Comparison of ENCODE assay signal across 9 mouse cellular contexts in genomic region chr6:86636495-86636894, GRCm38 (mm10). TPM values are rescaled to one million over a fixed set of nuclear protein-coding genes. Genes with fewer than 3 reads are reported as not detected.
DNase-seq lines count a peak whose midpoint lies in the region; ATAC-seq and TF ChIP-seq lines count a peak whose summit lies in the region.
"Had no signal": no experiment of that assay in that cellular context is flagged by ENCODE, and none has a peak within 500 bp of the region (broad histone marks: within the 10 kb centered on the region; RNA-seq: fewer than 3 reads in every experiment).

No protein-coding gene starts in this region.

- DNase-seq in midbrain, embryonic 11.5 days (ENCODE audit: low spot score, missing footprints) = peak; percentile 68
- DNase-seq in midbrain, embryonic 14.5 days = no peak
- peak; percentile 66 to 69 (median 68) for DNase-seq in liver, embryonic 14.5 days (ENCODE audit: low read depth in 3 of 3, low spot score in 3 of 3)
- no peak for DNase-seq in B cell, adult 2 months
- DNase-seq in layer of hippocampus, adult 9-11 months = no peak
- DNase-seq in gastrocnemius, adult 2 months = no peak

- H3K36me3 ChIP-seq in midbrain, embryonic 11.5 days (ENCODE audit: control insufficient read depth, insufficient read depth, low read length) = no peaks in the 10 kb centered on the region
- no peaks in the 10 kb centered on the region for H3K36me3 ChIP-seq in midbrain, embryonic 14.5 days (ENCODE audit: control insufficient read depth, insufficient read depth, low read length)
- H3K36me3 ChIP-seq in heart, embryonic 12.5 days = no peaks in the 10 kb centered on the region
- H3K36me3 ChIP-seq in liver, embryonic 14.5 days (replicated peaks; ENCODE audit: control insufficient read depth, insufficient read depth, low read depth) = no peaks in the 10 kb centered on the region
- no peaks in the 10 kb centered on the region for H3K36me3 ChIP-seq in stomach, embryonic 15.5 days
- H3K36me3 ChIP-seq: limb, embryonic 13.5 days had no signal

- ATAC-seq in midbrain, embryonic 11.5 days (ENCODE audit: low FRiP score) = no peak
- no peak for ATAC-seq in midbrain, embryonic 14.5 days (ENCODE audit: low FRiP score, low TSS enrichment)
- ATAC-seq in heart, embryonic 12.5 days (ENCODE audit: insufficient number of reproducible peaks, low FRiP score) = peak; percentile 80
- ATAC-seq in liver, embryonic 14.5 days (ENCODE audit: insufficient read depth) = peak; percentile 55
- peak; percentile 75 for ATAC-seq in stomach, embryonic 15.5 days (ENCODE audit: insufficient read depth, low FRiP score, low read depth)

- no peaks in the 10 kb centered on the region for H3K9me3 ChIP-seq in midbrain, embryonic 11.5 days (ENCODE audit: control insufficient read depth, low read length)
- H3K9me3 ChIP-seq in midbrain, embryonic 14.5 days (ENCODE audit: control insufficient read depth, low read length) = no peaks in the 10 kb centered on the region
- no peaks in the 10 kb centered on the region for H3K9me3 ChIP-seq in heart, embryonic 12.5 days (replicated peaks)
- H3K9me3 ChIP-seq in liver, embryonic 14.5 days (ENCODE audit: control insufficient read depth, low read length) = no peaks in the 10 kb centered on the region
- no peaks in the 10 kb centered on the region for H3K9me3 ChIP-seq in stomach, embryonic 15.5 days
- H3K9me3 ChIP-seq: limb, embryonic 13.5 days had no signal

- intact Hi-C loops in gastrocnemius, adult 2 months (cut with DNase I) = no loop called here

- 79% methylated on average over 2 of the region's 2 CpGs for WGBS in midbrain, embryonic 11.5 days
- WGBS in midbrain, embryonic 14.5 days = 70% methylated on average over 2 of the region's 2 CpGs
- WGBS in heart, embryonic 12.5 days = 40% methylated on average over 2 of the region's 2 CpGs
- 14% methylated on average over 2 of the region's 2 CpGs for WGBS in liver, embryonic 14.5 days (ENCODE audit: insufficient replicate concordance)
- WGBS in stomach, embryonic 15.5 days = 45% methylated on average over 2 of the region's 2 CpGs

- no peak overlapping the region for H3K4me3 ChIP-seq in midbrain, embryonic 11.5 days (ENCODE audit: low read depth, low read length)
- no peak overlapping the region for H3K4me3 ChIP-seq in midbrain, embryonic 14.5 days (replicated peaks; ENCODE audit: low read depth, low read length)
- no peak overlapping the region for H3K4me3 ChIP-seq in heart, embryonic 12.5 days
- no peak overlapping the region for H3K4me3 ChIP-seq in liver, embryonic 14.5 days (ENCODE audit: insufficient read depth in 1 of 2, low read depth in 2 of 2, low read length in 2 of 2)
- H3K4me3 ChIP-seq in stomach, embryonic 15.5 days (replicated peaks) = no peak overlapping the region
- H3K4me3 ChIP-seq in gastrocnemius, adult 2 months = no peak overlapping the region
- H3K4me3 ChIP-seq: limb, embryonic 13.5 days had no signal

- no peak overlapping the region for H3K27ac ChIP-seq in midbrain, embryonic 11.5 days (ENCODE audit: low read depth, low read length)
- H3K27ac ChIP-seq in midbrain, embryonic 14.5 days (replicated peaks; ENCODE audit: low read depth, low read length) = no peak overlapping the region
- peak overlapping the region; percentile 40; the same call in 1 of the 2 replicates for H3K27ac ChIP-seq in heart, embryonic 12.5 days (ENCODE audit: poor library complexity, severe bottlenecking)
- H3K27ac ChIP-seq in liver, embryonic 14.5 days = peak overlapping the region; percentile 95
- H3K27ac ChIP-seq in stomach, embryonic 15.5 days = no peak overlapping the region
- H3K27ac ChIP-seq in gastrocnemius, adult 2 months = no peak overlapping the region
- H3K27ac ChIP-seq: limb, embryonic 13.5 days had no signal

- peak; percentile 31; the same call in 1 of the 2 replicates for TF ChIP-seq CTCF in liver, embryonic 14.5 days (IDR thresholded peaks at IDR 0.05; ENCODE audit: low read depth)
- no peak for TF ChIP-seq CTCF in gastrocnemius, adult 2 months (IDR thresholded peaks at IDR 0.05)

- H3K4me2 ChIP-seq in midbrain, embryonic 11.5 days = no peak overlapping the region
- H3K4me2 ChIP-seq in midbrain, embryonic 14.5 days (ENCODE audit: low read length) = no peak overlapping the region
- H3K4me2 ChIP-seq in heart, embryonic 12.5 days = no peak overlapping the region
- peak overlapping the region; percentile 65 for H3K4me2 ChIP-seq in liver, embryonic 14.5 days (ENCODE audit: low read depth)
- H3K4me2 ChIP-seq in stomach, embryonic 15.5 days = no peak overlapping the region
- H3K4me2 ChIP-seq: limb, embryonic 13.5 days had no signal

- no peaks in the 10 kb centered on the region for H3K4me1 ChIP-seq in midbrain, embryonic 11.5 days (ENCODE audit: control insufficient read depth, insufficient read depth, low read length)
- no peaks in the 10 kb centered on the region for H3K4me1 ChIP-seq in midbrain, embryonic 14.5 days (ENCODE audit: control insufficient read depth, insufficient read depth, low read length)
- H3K4me1 ChIP-seq in heart, embryonic 12.5 days (replicated peaks) = peaks cover 5% of the 10 kb centered on the region
- peaks cover 52 to 61% of the 10 kb centered on the region in 2 experiments for H3K4me1 ChIP-seq in liver, embryonic 14.5 days (replicated peaks; ENCODE audit: control insufficient read depth in 2 of 2, insufficient read depth in 2 of 2, low read length in 1 of 2)
- H3K4me1 ChIP-seq in stomach, embryonic 15.5 days = peaks cover 4% of the 10 kb centered on the region; the same call in 1 of the 2 replicates

- no peak overlapping the region for H3K9ac ChIP-seq in midbrain, embryonic 11.5 days (ENCODE audit: low read length)
- no peak overlapping the region for H3K9ac ChIP-seq in midbrain, embryonic 14.5 days (replicated peaks; ENCODE audit: low read length)
- H3K9ac ChIP-seq in heart, embryonic 12.5 days = no peak overlapping the region
- peak overlapping the region; percentile 21 for H3K9ac ChIP-seq in liver, embryonic 14.5 days (replicated peaks)
- no peak overlapping the region for H3K9ac ChIP-seq in stomach, embryonic 15.5 days
- H3K9ac ChIP-seq: limb, embryonic 13.5 days had no signal

- H3K27me3 ChIP-seq in midbrain, embryonic 11.5 days (ENCODE audit: control insufficient read depth, insufficient read depth, low read length) = no peaks in the 10 kb centered on the region
- H3K27me3 ChIP-seq in midbrain, embryonic 14.5 days (ENCODE audit: control insufficient read depth, insufficient read depth, low read length) = no peaks in the 10 kb centered on the region
- peaks cover 3% of the 10 kb centered on the region; the same call in 1 of the 2 replicates for H3K27me3 ChIP-seq in heart, embryonic 12.5 days (replicated peaks)
- H3K27me3 ChIP-seq in liver, embryonic 14.5 days (ENCODE audit: control insufficient read depth, insufficient read depth, low read length) = no peaks in the 10 kb centered on the region
- no peaks in the 10 kb centered on the region for H3K27me3 ChIP-seq in stomach, embryonic 15.5 days (replicated peaks)

- no peak for TF ChIP-seq EP300 in liver, embryonic 14.5 days (IDR thresholded peaks at IDR 0.05; ENCODE audit: low read depth)

RNA-seq across cellular contexts. Expression of gene Asprv1, which starts 8.5 kb away (rescaled TPM):
- 0.37 and 0.68 TPM in 2 replicates for polyA plus RNA-seq in midbrain, embryonic 11.5 days (2014; fragmentation: Nextera tagmentation; extraction: Ambion mirVana)
- 0.76 and 0.92 TPM in 2 replicates for polyA plus RNA-seq in midbrain, embryonic 14.5 days (2014; fragmentation: Nextera tagmentation; extraction: Ambion mirVana)
- polyA plus RNA-seq in heart, embryonic 12.5 days (2016; fragmentation: Nextera tagmentation; extraction: Ambion mirVana) = 0.10 and 0.12 TPM in 2 replicates
- 0.26 and 0.33 TPM in 2 replicates for polyA plus RNA-seq in liver, embryonic 14.5 days (2012; rRNA removed)
- 0.23 and 0.28 TPM in 2 replicates for polyA plus RNA-seq in liver, embryonic 14.5 days (2014; fragmentation: Nextera tagmentation; extraction: Ambion mirVana)
- polyA plus RNA-seq in stomach, embryonic 15.5 days (2015; fragmentation: Nextera tagmentation; extraction: Ambion mirVana) = 30.9 and 104 TPM in 2 replicates
- not detected for total RNA-seq in gastrocnemius, adult 2 months (2021)

RNA-seq across cellular contexts. Expression of gene Mxd1, which starts 32.5 kb away (rescaled TPM):
- 16.7 and 18.4 TPM in 2 replicates for polyA plus RNA-seq in midbrain, embryonic 11.5 days (2014; fragmentation: Nextera tagmentation; extraction: Ambion mirVana)
- 16.2 and 24.2 TPM in 2 replicates for polyA plus RNA-seq in midbrain, embryonic 14.5 days (2014; fragmentation: Nextera tagmentation; extraction: Ambion mirVana)
- polyA plus RNA-seq in heart, embryonic 12.5 days (2016; fragmentation: Nextera tagmentation; extraction: Ambion mirVana) = 14.1 and 14.4 TPM in 2 replicates
- 17.8 and 18.7 TPM in 2 replicates for polyA plus RNA-seq in liver, embryonic 14.5 days (2012; rRNA removed)
- polyA plus RNA-seq in liver, embryonic 14.5 days (2014; fragmentation: Nextera tagmentation; extraction: Ambion mirVana) = 30.3 and 32.5 TPM in 2 replicates
- 15.1 and 18.6 TPM in 2 replicates for polyA plus RNA-seq in stomach, embryonic 15.5 days (2015; fragmentation: Nextera tagmentation; extraction: Ambion mirVana)
- 1 to 10 TPM; 2.6 to 3.9 TPM for total RNA-seq in gastrocnemius, adult 2 months (2021)

RNA-seq across cellular contexts. Expression of gene Snrnp27, which starts 47.8 kb away (rescaled TPM):
- polyA plus RNA-seq in midbrain, embryonic 11.5 days (2014; fragmentation: Nextera tagmentation; extraction: Ambion mirVana) = 137 and 160 TPM in 2 replicates
- 101 and 105 TPM in 2 replicates for polyA plus RNA-seq in midbrain, embryonic 14.5 days (2014; fragmentation: Nextera tagmentation; extraction: Ambion mirVana)
- 91.4 and 95.4 TPM in 2 replicates for polyA plus RNA-seq in heart, embryonic 12.5 days (2016; fragmentation: Nextera tagmentation; extraction: Ambion mirVana)
- 13.6 and 27.2 TPM in 2 replicates for polyA plus RNA-seq in liver, embryonic 14.5 days (2012; rRNA removed)
- polyA plus RNA-seq in liver, embryonic 14.5 days (2014; fragmentation: Nextera tagmentation; extraction: Ambion mirVana) = 54.5 and 58.2 TPM in 2 replicates
- 108 and 115 TPM in 2 replicates for polyA plus RNA-seq in stomach, embryonic 15.5 days (2015; fragmentation: Nextera tagmentation; extraction: Ambion mirVana)
- 10 to 100 TPM; 71.7 to 87.0 TPM for total RNA-seq in gastrocnemius, adult 2 months (2021)

Comparison
In these comparisons a context has a peak if more than half of its experiments do, and no peak if none do; other contexts are left out.
1. DNase-seq: peak in midbrain, embryonic 11.5 days (single experiment) and liver, embryonic 14.5 days (3 of 3); none in midbrain, embryonic 14.5 days (single experiment), B cell, adult 2 months (0 of 2), layer of hippocampus, adult 9-11 months (single experiment) and gastrocnemius, adult 2 months (single experiment).
2. ATAC-seq: peak in heart, embryonic 12.5 days (single experiment), liver, embryonic 14.5 days (single experiment) and stomach, embryonic 15.5 days (single experiment); none in midbrain, embryonic 11.5 days (single experiment) and midbrain, embryonic 14.5 days (single experiment).
3. H3K27ac ChIP-seq: peak in heart, embryonic 12.5 days (single experiment) and liver, embryonic 14.5 days (single experiment); none in midbrain, embryonic 11.5 days (single experiment), midbrain, embryonic 14.5 days (single experiment), stomach, embryonic 15.5 days (single experiment) and gastrocnemius, adult 2 months (single experiment).
4. RNA of gene Asprv1, which starts 8.5 kb away (polyA plus RNA-seq): 30.9 to 104 TPM in stomach, embryonic 15.5 days; 0.76 to 0.92 TPM in midbrain, embryonic 14.5 days, 0.37 to 0.68 TPM in midbrain, embryonic 11.5 days, 0.23 to 0.33 TPM in liver, embryonic 14.5 days and 0.10 to 0.12 TPM in heart, embryonic 12.5 days; every median in the first group is over 10 times any median in the second.